Mouse (Mus musculus) testis, adult 2 months (tissue): ENCODE measurements around the gene 1700092M07Rik.

Source experiments
- CTCF ChIP-seq: fragments of 200-500 bp; IDR thresholded peaks from 2 replicates; pipeline ENCODE4 v1.5.1; 2012; ENCODE audit warnings: low read depth, mild to moderate bottlenecking, inconsistent platforms, low read length, moderate library complexity; ENCODE audit not compliant: control insufficient read depth, insufficient read depth, insufficient replicate concordance
- POLR2A ChIP-seq: fragments of 200-500 bp; IDR thresholded peaks from 2 replicates; pipeline ENCODE4 v1.6.1; 2012; ENCODE audit warnings: low read depth, mild to moderate bottlenecking, inconsistent platforms, low read length, moderate library complexity; ENCODE audit not compliant: control insufficient read depth

GRCm38 (mm10) chr19:8703571-8703970 lies 36.9 kb upstream of the 1700092M07Rik start:
- no peak for TF ChIP-seq POLR2A
- no peak for TF ChIP-seq CTCF
